Mouse (Mus musculus) urinary bladder, postnatal 10 days (tissue): ENCODE measurements around the gene 4930578C19Rik.
"Not testable (repeated sequence)": the region's sequence is repeated elsewhere in the genome, so short reads cannot be mapped to it uniquely, and the experiment has no call there.

Experiments used
- DNase-seq: peaks from one replicate; pipeline ENCODE4 v3.0.0; 2022; ENCODE audit warnings: low spot score

The 4930578C19Rik gene

GRCm38 (mm10) chrX:18461198-18461601 is at the start of gene 4930578C19Rik:
4930578C19Rik (minus strand) TSS chrX:18461397.
- no peak for DNase-seq

GRCm38 (mm10) chrX:18467690-18468089 is 6.5 kb upstream of the 4930578C19Rik start:
- DNase-seq = no peak

GRCm38 (mm10) chrX:18462879-18463278 is 1.7 kb upstream of the 4930578C19Rik start:
- no peak for DNase-seq

DNA sequence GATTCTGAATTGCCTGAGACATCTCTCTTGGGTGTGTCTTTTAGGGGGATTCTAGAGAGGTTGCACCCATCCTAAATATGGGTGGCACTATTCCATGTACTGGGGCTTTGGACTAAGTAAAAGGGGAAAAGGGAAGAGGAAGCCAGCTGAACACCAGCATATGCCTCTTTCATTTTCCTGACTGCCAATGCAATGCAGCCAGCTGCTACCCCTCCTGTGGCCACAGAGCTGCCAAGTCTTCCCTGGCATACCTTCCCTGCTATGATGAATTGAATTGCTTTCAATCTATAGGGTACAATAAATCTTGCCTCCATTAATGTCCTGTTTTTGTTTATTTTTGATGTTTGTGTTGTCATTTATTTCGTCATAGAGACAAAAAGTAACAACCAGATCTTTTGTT is 9.6 kb downstream of the 4930578C19Rik start:
- no peak for DNase-seq

DNA sequence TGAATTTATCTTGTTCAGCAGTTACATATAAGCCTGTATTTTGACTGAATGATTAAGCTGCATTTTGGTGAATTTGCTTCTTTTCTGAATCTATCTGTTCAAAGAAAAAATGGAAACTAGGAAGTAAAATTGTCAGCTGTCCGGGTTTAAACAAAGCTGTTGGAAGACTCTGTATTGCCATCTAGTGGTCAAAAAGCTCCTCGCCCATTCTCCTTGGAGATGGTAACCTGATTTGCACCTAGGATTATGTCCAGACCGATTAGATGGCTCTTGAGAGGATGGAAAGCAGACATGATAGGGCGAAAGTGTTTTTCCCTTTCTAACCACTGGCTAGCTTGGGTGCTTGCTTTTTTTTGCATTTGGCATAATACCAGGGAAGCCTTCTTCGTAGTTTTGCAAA is 19.1 kb downstream of the 4930578C19Rik start:
- no peak for DNase-seq

GRCm38 (mm10) chrX:18425451-18425850 is 35.7 kb downstream of the 4930578C19Rik start:
- DNase-seq = no peak

DNA sequence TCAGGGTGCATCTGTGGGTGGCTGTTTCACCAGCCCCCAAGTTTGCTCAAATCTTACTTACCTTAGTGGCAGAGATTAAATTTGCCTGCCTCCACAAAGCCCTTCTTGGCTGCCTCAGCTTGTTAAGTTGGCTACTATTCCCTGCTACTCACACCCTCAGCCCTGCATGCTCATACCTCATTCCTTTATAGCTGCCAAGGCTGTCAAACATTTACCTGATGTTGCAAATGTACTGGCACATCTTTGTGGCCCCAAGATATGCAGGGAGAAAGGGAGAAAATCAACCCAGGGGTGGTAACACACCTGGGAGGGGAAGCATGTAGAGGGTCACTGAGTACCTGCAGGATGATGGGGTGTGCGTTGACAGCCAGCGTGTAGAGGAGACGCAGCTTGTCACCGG is 38.0 kb downstream of the 4930578C19Rik start:
- DNase-seq = no peak

DNA sequence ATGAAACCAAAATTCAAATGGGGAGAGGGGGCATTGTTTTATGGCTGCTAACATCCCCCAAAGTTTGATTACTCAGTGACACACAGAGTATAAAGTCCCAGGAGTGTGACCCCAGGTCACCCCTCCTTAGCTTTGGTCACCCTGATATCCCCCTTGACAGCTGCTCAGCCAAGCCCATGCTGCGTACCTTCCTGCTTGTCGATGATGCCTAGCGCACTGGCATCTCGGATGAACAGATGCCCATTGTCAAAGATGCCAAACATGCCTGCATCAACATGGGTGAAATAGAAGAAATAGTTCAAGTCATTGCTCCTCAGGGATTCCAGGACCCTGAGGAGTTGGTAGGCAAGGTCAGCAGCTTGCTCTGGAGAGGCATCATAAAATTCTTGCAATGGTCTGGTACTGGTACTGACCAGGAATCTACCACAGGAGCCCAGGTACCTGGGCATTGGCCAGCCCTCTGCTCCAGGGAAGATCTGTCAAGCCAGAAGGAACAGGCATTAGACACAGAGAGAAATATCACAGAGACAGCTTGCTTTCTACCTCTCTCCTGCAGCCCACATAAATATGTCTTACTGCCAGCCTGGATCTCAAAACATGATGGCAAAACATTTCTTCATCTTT is 40.9 kb downstream of the 4930578C19Rik start:
- DNase-seq = no peak

DNA sequence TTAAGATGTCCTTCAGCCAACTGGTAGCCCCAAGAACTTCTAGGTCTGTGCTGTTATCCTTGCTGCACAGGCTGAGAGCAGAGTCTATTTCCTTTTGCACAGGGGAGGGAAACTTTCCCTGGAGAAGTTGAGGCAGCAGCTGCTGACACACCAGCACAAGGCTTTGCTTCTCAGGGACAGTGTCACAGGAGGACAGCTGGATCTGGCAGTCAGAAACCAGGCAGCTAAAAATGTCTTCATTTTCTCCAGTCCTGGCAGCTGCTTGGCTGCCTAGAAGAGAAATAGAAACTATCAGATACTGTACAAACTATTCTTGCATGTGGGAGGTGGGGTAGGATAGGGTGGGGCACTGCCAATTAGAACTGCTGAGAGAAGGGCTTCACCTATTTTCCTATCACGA is 42.2 kb downstream of the 4930578C19Rik start:
- no peak for DNase-seq

DNA sequence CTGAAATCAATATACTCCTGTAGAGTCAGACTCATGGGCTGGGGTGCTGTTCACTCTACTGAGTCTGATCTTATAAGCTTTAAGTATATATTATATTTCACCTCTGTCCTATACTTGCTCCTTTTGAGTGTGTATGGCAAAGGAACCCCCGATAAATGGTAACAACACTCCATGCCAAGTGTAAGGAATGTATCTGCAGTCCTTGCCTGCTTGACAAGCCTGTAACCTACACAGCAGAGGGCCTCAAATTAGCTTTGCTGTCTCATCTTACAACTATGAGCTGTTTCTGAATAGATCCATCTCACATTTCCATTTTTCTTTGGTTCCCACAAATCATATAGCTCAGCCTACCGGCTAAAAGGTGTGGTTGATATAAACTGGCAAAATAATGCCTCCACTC is 46.6 kb downstream of the 4930578C19Rik start:
- DNase-seq = no peak

- no peak for DNase-seq
Observed at GRCm38 (mm10) chrX:18411071-18411840, 49.9 kb downstream of the 4930578C19Rik start.

DNA sequence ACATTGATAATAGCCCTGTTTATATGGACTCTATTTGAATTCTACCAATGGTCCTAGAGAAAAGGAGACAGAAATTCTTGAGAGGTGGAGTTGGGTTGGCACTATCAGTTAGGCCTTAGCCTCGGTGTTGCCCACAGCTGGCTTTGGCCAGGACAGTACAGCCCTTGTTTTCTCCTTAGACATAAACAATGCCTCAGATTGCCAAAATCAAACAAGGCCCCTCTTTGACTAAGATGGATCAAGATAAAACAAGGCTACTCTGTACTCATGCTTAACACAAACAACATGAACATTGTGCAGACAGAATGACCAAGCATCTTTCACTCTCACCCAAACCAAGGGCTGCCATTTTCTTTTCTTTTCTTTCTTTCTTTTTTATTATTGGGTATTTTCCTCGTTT is 51.6 kb downstream of the 4930578C19Rik start:
- no peak for DNase-seq

- DNase-seq = no peak
Observed at GRCm38 (mm10) chrX:18402296-18402695, 58.9 kb downstream of the 4930578C19Rik start.

GRCm38 (mm10) chrX:18396700-18397099 is 64.5 kb downstream of the 4930578C19Rik start:
- no peak for DNase-seq

- DNase-seq = not testable (repeated sequence)
Observed at GRCm38 (mm10) chrX:18384181-18384580, 77.0 kb downstream of the 4930578C19Rik start.
